7 mouse cellular contexts compared by ENCODE assay signal in genomic region chr17:28328366-28328928, GRCm38 (mm10). TPM values are rescaled to one million over a fixed set of nuclear protein-coding genes. Genes with fewer than 3 reads are reported as not detected.
DNase-seq lines count a peak whose midpoint lies in the region; ATAC-seq lines count a peak whose summit lies in the region.

Rpl10a (plus strand) TSS chr17:28328471.

- intact Hi-C loops in gastrocnemius, postnatal 36 days (cut with DNase I): loop anchor here (2.0 kb wide), 1 partner anchor 20 kb away; no protein-coding TSS in a partner anchor
- intact Hi-C loops in left cerebral cortex, postnatal 25 days (cut with DNase I): loop anchor here (5.0 kb wide), 2 partner anchors 96 to 194 kb away; partner anchors contain the start of gene Ppard

- H3K27ac ChIP-seq in intestine, embryonic 15.5 days: peak within 1 kb of the TSS; percentile 96
- peak within 1 kb of the TSS; percentile 97 for H3K27ac ChIP-seq in midbrain, embryonic 10.5 days (replicated peaks)

- H3K9ac ChIP-seq in intestine, embryonic 15.5 days: peak within 1 kb of the TSS; percentile 99

- H3K36me3 ChIP-seq in intestine, embryonic 15.5 days: peaks cover 16% of the 10 kb centered on the region
- peaks cover 81% of the 10 kb centered on the region for H3K36me3 ChIP-seq in midbrain, embryonic 10.5 days

- 0% methylated on average over 67 of the region's 67 CpGs for WGBS in intestine, embryonic 15.5 days
- WGBS in midbrain, embryonic 10.5 days: under 1% methylated on average over 67 of the region's 67 CpGs

- ATAC-seq in intestine, embryonic 15.5 days: peak; percentile 87

- H3K9me3 ChIP-seq in intestine, embryonic 15.5 days: no peaks in the 10 kb centered on the region
- peaks cover 7% of the 10 kb centered on the region for H3K9me3 ChIP-seq in midbrain, embryonic 10.5 days (replicated peaks)

- H3K4me3 ChIP-seq in intestine, embryonic 15.5 days (replicated peaks): peak within 1 kb of the TSS; percentile 86
- peak within 1 kb of the TSS; percentile 100 for H3K4me3 ChIP-seq in midbrain, embryonic 10.5 days

- DNase-seq in adrenal gland, adult 18-20 months (ENCODE audit: low spot score in 2 of 2): peak; percentile 99
- peak; percentile 99 for DNase-seq in embryo, embryonic 11 days
- DNase-seq in gastrocnemius, postnatal 36 days: peak; percentile 98
- DNase-seq in left cerebral cortex, postnatal 25 days (ENCODE audit: low spot score in 2 of 2): peak; percentile 97 to 98
- DNase-seq in midbrain, embryonic 10.5 days (ENCODE audit: low spot score): peak; percentile 97
- DNase-seq in right cerebral cortex, postnatal 4 days: peak; percentile 98

- peaks cover 38% of the 10 kb centered on the region for H3K4me1 ChIP-seq in intestine, embryonic 15.5 days (replicated peaks)
- peaks cover 52% of the 10 kb centered on the region for H3K4me1 ChIP-seq in midbrain, embryonic 10.5 days

- peak within 1 kb of the TSS; percentile 80 for H3K4me2 ChIP-seq in intestine, embryonic 15.5 days (replicated peaks)

- no peaks in the 10 kb centered on the region for H3K27me3 ChIP-seq in intestine, embryonic 15.5 days (replicated peaks)
- H3K27me3 ChIP-seq in midbrain, embryonic 10.5 days (ENCODE audit: low read depth, poor library complexity, severe bottlenecking): peaks cover 3% of the 10 kb centered on the region; the same call in 1 of the 2 replicates

RNA-seq across cellular contexts. Expression of gene Rpl10a, which starts in this region (rescaled TPM):
- total RNA-seq in adrenal gland, adult 18-20 months (2021): 100 to 1,000 TPM; 760 to 827 TPM
- total RNA-seq in gastrocnemius, postnatal 36 days (2021): 100 to 1,000 TPM; 327 to 414 TPM
- 639 and 690 TPM in 2 replicates for polyA plus RNA-seq in intestine, embryonic 15.5 days (2015; fragmentation: Nextera tagmentation; extraction: Ambion mirVana)
- total RNA-seq in left cerebral cortex, postnatal 25 days (2021): 100 to 1,000 TPM; 305 to 310 TPM
- polyA plus RNA-seq in midbrain, embryonic 10.5 days (2016; fragmentation: Nextera tagmentation; extraction: Ambion mirVana): 426 and 489 TPM in 2 replicates

Comparison
In these comparisons a context has a peak if more than half of its experiments do, and no peak if none do; other contexts are left out.
1. Peak in every context shown above with its lines: DNase-seq, ATAC-seq, H3K4me3 ChIP-seq and H3K27ac ChIP-seq.